Mouse (Mus musculus): ENCODE measurements around the gene Myom1.

DNA sequence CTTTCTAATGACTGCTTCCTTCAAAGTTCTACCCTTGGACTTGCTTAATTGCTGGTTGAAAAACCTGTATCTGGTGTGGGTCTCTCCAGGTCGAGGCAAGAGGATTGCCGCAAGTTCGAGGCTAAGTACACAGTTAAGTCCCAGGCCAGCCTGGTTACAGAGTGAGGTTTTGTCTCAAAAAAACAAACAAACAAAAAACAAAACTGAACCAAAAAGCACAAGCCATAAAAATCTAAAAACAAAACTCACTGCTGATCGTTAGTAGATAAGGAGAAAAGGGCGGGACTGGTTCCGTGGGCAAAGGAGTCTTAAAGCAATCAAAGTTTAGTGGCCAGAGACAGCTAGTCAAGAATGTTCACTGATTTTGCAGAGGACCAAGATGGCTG is 16.1 kb upstream of the Myom1 start:
- TF ChIP-seq CTCF (conservative IDR thresholded peaks at IDR 0.05; ENCODE audit: low read length): no peak
- TF ChIP-seq NANOG (IDR thresholded peaks at IDR 0.05; ENCODE audit: borderline replicate concordance, low read length): no peak
- TF ChIP-seq POU5F1 (IDR thresholded peaks at IDR 0.05; ENCODE audit: borderline replicate concordance, low read length): no peak
